Mouse (Mus musculus): ENCODE results near the gene Prss56.

DNA sequence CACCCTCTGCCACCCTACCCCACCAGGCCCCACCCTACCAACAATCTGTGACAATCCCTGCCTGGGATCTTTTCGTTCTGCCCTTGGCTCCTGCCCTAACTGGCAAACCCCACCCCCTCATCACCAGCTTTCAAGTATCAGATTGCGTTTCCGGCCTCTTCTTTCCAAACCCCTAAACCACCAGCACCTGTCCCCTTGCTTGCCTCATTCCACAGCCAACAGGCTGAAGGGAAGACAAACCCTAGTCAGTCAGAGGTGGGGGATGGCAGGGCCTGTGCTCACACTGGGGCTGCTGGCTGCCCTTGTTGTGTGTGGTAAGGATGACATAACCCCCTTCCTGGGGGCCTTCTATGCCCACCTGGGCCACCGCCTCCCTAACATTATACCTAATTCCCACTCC is 7.3 kb downstream of the Prss56 start, which contains the start of gene Chrnd:
- TF ChIP-seq CTCF (IDR thresholded peaks at IDR 0.05; ENCODE audit: low read depth, low read length), result no peak
- no peak for TF ChIP-seq POLR2A (IDR thresholded peaks at IDR 0.05; ENCODE audit: insufficient read depth, low read length)
